Mouse (Mus musculus): ENCODE results near the gene Olfr723. TPM values are rescaled to one million over a fixed set of nuclear protein-coding genes. Genes with fewer than 3 reads are reported as not detected.
"Not testable (repeated sequence)": the region's sequence is repeated elsewhere in the genome, so short reads cannot be mapped to it uniquely, and the experiment has no call there.

Gene Olfr723
- polyA plus RNA-seq (2012; rRNA removed), result not detected in 2 replicates

GRCm38 (mm10) chr14:49931687-49932086, at the start of gene Olfr723:
Olfr723 (minus strand) TSS chr14:49931787.
- not testable (repeated sequence) for H3K4me3 ChIP-seq (replicated peaks; ENCODE audit: extremely low read depth, low read depth, low read length); H3K4me1 ChIP-seq (ENCODE audit: control insufficient read depth, insufficient read depth, low read length); DNase-seq

GRCm38 (mm10) chr14:49963174-49963573, 31.6 kb upstream of the Olfr723 start, which contains the start of gene Olfr724:
Olfr724 (minus strand) TSS chr14:49963274.
- not testable (repeated sequence) for H3K4me3 ChIP-seq (replicated peaks; ENCODE audit: extremely low read depth, low read depth, low read length); H3K4me1 ChIP-seq (ENCODE audit: control insufficient read depth, insufficient read depth, low read length); DNase-seq
- 37% methylated on average over 1 of the region's 1 CpGs for WGBS

DNA sequence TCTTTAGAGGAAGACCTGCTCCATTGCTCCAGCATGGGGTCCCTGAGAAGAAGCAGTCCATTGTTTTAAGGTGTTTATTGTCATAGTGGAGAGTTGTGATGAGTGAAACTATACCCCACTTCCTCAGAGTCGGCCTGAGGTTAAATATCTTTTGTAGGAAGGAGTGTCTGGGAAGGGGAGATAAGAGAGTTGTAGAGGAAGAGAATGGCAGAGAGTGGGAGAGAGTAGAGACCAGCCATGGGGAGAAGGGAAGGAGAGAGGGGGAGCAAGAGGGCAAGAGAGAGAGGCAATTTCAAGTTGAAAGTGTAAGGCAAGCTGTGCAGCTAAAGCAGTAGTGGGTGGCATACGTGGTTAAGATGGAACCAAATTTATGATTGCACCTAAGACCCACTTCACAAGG, 24.3 kb upstream of the Olfr723 start:
- H3K4me1 ChIP-seq (ENCODE audit: control insufficient read depth, insufficient read depth, low read length), result no peaks in the 10 kb centered on the region
- WGBS, result 31% methylated on average over 2 of the region's 2 CpGs
- no peak for DNase-seq
- H3K4me3 ChIP-seq (replicated peaks; ENCODE audit: extremely low read depth, low read depth, low read length), result no peak overlapping the region
- no peak for TF ChIP-seq CTCF (IDR thresholded peaks at IDR 0.05; ENCODE audit: insufficient read depth, low read length)
- no peak for TF ChIP-seq POLR2A (IDR thresholded peaks at IDR 0.05; ENCODE audit: borderline replicate concordance, extremely low read depth, low read depth, low read length)

GRCm38 (mm10) chr14:49901899-49902298, 29.7 kb downstream of the Olfr723 start, which contains the start of gene Olfr722:
Olfr722 (minus strand) TSS chr14:49901999.
- H3K4me3 ChIP-seq (replicated peaks; ENCODE audit: extremely low read depth, low read depth, low read length), result no peak within 1 kb of the TSS
- H3K4me1 ChIP-seq (ENCODE audit: control insufficient read depth, insufficient read depth, low read length), result no peaks in the 10 kb centered on the region
- TF ChIP-seq POLR2A (IDR thresholded peaks at IDR 0.05; ENCODE audit: borderline replicate concordance, extremely low read depth, low read depth, low read length) (no peak), CTCF (IDR thresholded peaks at IDR 0.05; ENCODE audit: insufficient read depth, low read length) (no peak)
- no peak for DNase-seq

Other genes starting within 250 kb of the Olfr723 start
- gene Armh4, start 148.4 kb downstream of the Olfr723 start, polyA plus RNA-seq (2012; rRNA removed), result 1.6 and 2.3 TPM in 2 replicates
- not detected in 2 replicates for gene Olfr722, start 29.8 kb downstream of the Olfr723 start, polyA plus RNA-seq (2012; rRNA removed)
- gene Olfr724, start 31.5 kb upstream of the Olfr723 start, polyA plus RNA-seq (2012; rRNA removed), result not detected in 2 replicates
- gene Olfr725, start 108.6 kb upstream of the Olfr723 start, polyA plus RNA-seq (2012; rRNA removed), result not detected in 2 replicates
- gene Olfr726, start 159.2 kb upstream of the Olfr723 start, polyA plus RNA-seq (2012; rRNA removed), result not detected in 2 replicates
- gene Olfr727, start 191.4 kb upstream of the Olfr723 start, polyA plus RNA-seq (2012; rRNA removed), result not detected in 2 replicates
- gene Olfr728, start 210.9 kb upstream of the Olfr723 start, polyA plus RNA-seq (2012; rRNA removed), result not detected in 2 replicates
- not detected in 2 replicates for gene Olfr729, start 221.1 kb upstream of the Olfr723 start, polyA plus RNA-seq (2012; rRNA removed)